Mouse (Mus musculus) forebrain, postnatal 0 days (tissue): ENCODE measurements around the gene Olfr209. TPM values are rescaled to one million over a fixed set of nuclear protein-coding genes. Genes with fewer than 3 reads are reported as not detected.

ENCODE experiments used
- ATAC-seq: fragments of 200-750 bp; cut with Nextera tagmentation; 2 replicates; pipeline ENCODE4 v1.8.0; 2017; ENCODE audit warnings: mild to moderate bottlenecking, moderate library complexity
- DNase-seq: peaks from one replicate; pipeline ENCODE4 v3.0.0-alpha.2; 2015
- H3K27ac ChIP-seq: fragments of 300-500 bp; sonication (generic); 2 replicates; pipeline ENCODE4 v1.5.1; 2014; ENCODE audit warnings: low read depth, mild to moderate bottlenecking, antibody characterized with exemption, low read length, moderate library complexity, mixed read lengths
- H3K27me3 ChIP-seq: fragments of 300-500 bp; sonication (generic); 2 replicates; pipeline ENCODE4 v1.6.1; 2014; ENCODE audit warnings: mild to moderate bottlenecking, low read length, mixed read lengths; ENCODE audit not compliant: insufficient read depth
- H3K36me3 ChIP-seq: fragments of 300-500 bp; sonication (generic); 2 replicates; pipeline ENCODE4 v1.6.1; 2014; ENCODE audit warnings: mild to moderate bottlenecking, moderate library complexity; ENCODE audit not compliant: insufficient read depth
- H3K4me1 ChIP-seq: fragments of 300-500 bp; sonication (generic); 2 replicates; pipeline ENCODE4 v1.6.1; 2014; ENCODE audit warnings: antibody characterized with exemption; ENCODE audit not compliant: insufficient read depth
- H3K4me2 ChIP-seq: fragments of 300-500 bp; sonication (generic); 2 replicates; pipeline ENCODE4 v1.6.1; 2014; ENCODE audit warnings: low read depth, mild to moderate bottlenecking, moderate library complexity
- H3K4me3 ChIP-seq: fragments of 300-500 bp; sonication (generic); 2 replicates; pipeline ENCODE4 v1.5.1; 2014; ENCODE audit warnings: low read depth, low read length, mixed read lengths
- H3K9ac ChIP-seq: fragments of 300-500 bp; sonication (generic); 2 replicates; pipeline ENCODE4 v1.6.1; 2014; ENCODE audit warnings: mild to moderate bottlenecking
- H3K9me3 ChIP-seq: fragments of 300-500 bp; sonication (generic); 2 replicates; pipeline ENCODE4 v1.6.1; 2016; ENCODE audit warnings: low read length
- CTCF ChIP-seq: sonication (generic); IDR thresholded peaks from 2 replicates; pipeline ENCODE4 v1.5.1; 2016; ENCODE audit warnings: antibody characterized with exemption, control low read depth, low read depth
- WGBS: fragments of 180-500 bp; shearing (Covaris S2); extraction: QIAGEN DNeasy Blood & Tissue Kit; methylation state at CpG from one replicate; pipeline ENCODE4 v1.1.7; 2014; 5-methylcytosine and 5-hydroxymethylcytosine counted together
- polyA plus RNA-seq: library from polyadenylated mRNA; unstranded; fragments of >200 nt; fragmentation: Nextera tagmentation; extraction: Ambion mirVana; gene quantifications from 2 replicates; pipeline ENCODE4 v1.2.1, GENCODE M21; 2015
- total RNA-seq: library from RNA; depleted of rRNA; stranded (reverse); fragments of >200 nt; gene quantifications from 2 replicates; pipeline ENCODE4 v1.2.3, GENCODE M21; 2014; rRNA removed

Olfr209 gene
- total RNA-seq (not detected in 2 replicates), polyA plus RNA-seq (not detected in 2 replicates)

- Histone ChIP-seq H3K4me1 (no peaks in the 10 kb centered on the region), H3K27me3 (no peaks in the 10 kb centered on the region), H3K9ac (no peak within 1 kb of the TSS), H3K36me3 (no peaks in the 10 kb centered on the region), H3K4me2 (no peak within 1 kb of the TSS), H3K9me3 (no peaks in the 10 kb centered on the region), H3K27ac (no peak within 1 kb of the TSS), H3K4me3 (no peak within 1 kb of the TSS)
- DNase-seq (no peak), ATAC-seq (no peak)
- TF ChIP-seq CTCF = no peak
- WGBS = 72% methylated on average over 2 of the region's 2 CpGs
Observed at GRCm38 (mm10) chr16:59363893-59364292, at the start of gene Olfr209. Gene Olfr209, minus strand, starts transcription at chr16:59363993.

GRCm38 (mm10) chr16:59413475-59413874 lies 49.7 kb upstream of the Olfr209 start:
- DNase-seq (peak; percentile 40), ATAC-seq (no peak)
- 51% methylated on average over 4 of the region's 4 CpGs for WGBS
- Histone ChIP-seq H3K9me3 (no peaks in the 10 kb centered on the region), H3K9ac (no peak overlapping the region), H3K4me3 (no peak overlapping the region), H3K4me2 (no peak overlapping the region), H3K27ac (no peak overlapping the region), H3K4me1 (no peaks in the 10 kb centered on the region), H3K27me3 (no peaks in the 10 kb centered on the region), H3K36me3 (no peaks in the 10 kb centered on the region)
- no peak for TF ChIP-seq CTCF

GRCm38 (mm10) chr16:59409800-59410199 lies 46.0 kb upstream of the Olfr209 start:
- no peaks in the 10 kb centered on the region for H3K9me3 ChIP-seq
- DNase-seq (no peak), ATAC-seq (no peak)
- no peak for TF ChIP-seq CTCF
- H3K27ac ChIP-seq = no peak overlapping the region
- H3K4me1 ChIP-seq = no peaks in the 10 kb centered on the region
- H3K36me3 ChIP-seq = no peaks in the 10 kb centered on the region
- no peaks in the 10 kb centered on the region for H3K27me3 ChIP-seq
- 55% methylated on average over 2 of the region's 2 CpGs for WGBS
- no peak overlapping the region for H3K4me3 ChIP-seq
- H3K9ac ChIP-seq = no peak overlapping the region
- no peak overlapping the region for H3K4me2 ChIP-seq

DNA sequence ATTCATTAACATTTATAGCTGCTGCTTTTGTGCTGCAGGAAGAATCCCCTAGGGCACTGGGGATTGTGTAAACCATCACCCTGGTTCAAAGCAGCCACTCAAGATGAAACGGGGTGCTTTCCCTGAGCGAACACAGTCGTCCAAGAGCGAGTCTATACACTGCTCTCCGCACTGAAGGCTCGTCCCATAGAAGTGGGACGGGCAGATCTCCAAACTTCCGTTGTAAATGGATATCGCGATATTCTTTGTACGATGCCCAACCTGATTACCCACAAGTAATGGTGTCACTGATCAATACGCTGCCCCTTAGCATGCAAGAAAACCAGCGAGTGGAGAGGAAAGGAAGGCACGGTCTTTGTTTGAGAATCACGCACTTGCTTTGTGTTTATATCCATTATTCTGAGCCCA lies 45.6 kb upstream of the Olfr209 start:
- no peak overlapping the region for H3K9ac ChIP-seq
- no peak overlapping the region for H3K27ac ChIP-seq
- 44% methylated on average over 15 of the region's 15 CpGs for WGBS
- no peak overlapping the region for H3K4me3 ChIP-seq
- DNase-seq (peak; percentile 22), ATAC-seq (0 out of 2 replicates have a peak, but pooled peaks have one; percentile 20)
- no peaks in the 10 kb centered on the region for H3K36me3 ChIP-seq
- H3K4me1 ChIP-seq = no peaks in the 10 kb centered on the region
- no peak overlapping the region for H3K4me2 ChIP-seq
- no peak for TF ChIP-seq CTCF
- H3K9me3 ChIP-seq = no peaks in the 10 kb centered on the region
- no peaks in the 10 kb centered on the region for H3K27me3 ChIP-seq

DNA sequence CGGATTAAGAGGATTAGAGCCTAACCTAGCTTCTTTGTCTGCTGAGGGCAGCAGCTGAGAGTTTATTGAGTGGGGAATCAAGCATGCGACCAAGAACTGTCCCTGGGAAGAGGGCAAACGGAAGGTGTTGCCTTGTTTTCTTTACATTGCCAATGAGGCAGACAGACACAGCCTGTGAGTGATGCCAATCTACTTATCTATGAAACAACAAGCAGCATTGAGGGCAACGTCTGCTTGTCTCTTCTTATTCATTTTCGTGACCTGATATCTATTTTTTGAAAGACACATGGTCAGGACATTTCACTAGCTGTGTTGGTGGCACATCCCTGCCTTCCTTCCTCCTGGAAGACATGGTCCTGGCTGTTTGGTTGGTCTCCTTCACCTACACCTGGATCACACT lies 43.2 kb upstream of the Olfr209 start, which contains the start of gene Gabrr3:
Gabrr3 (plus strand) TSS at position 301 of the 400 bp plus-strand sequence.
- H3K4me1 ChIP-seq = no peaks in the 10 kb centered on the region
- no peak within 1 kb of the TSS for H3K4me2 ChIP-seq
- ATAC-seq = no peak
- no peak for TF ChIP-seq CTCF
- no peaks in the 10 kb centered on the region for H3K36me3 ChIP-seq
- no peak within 1 kb of the TSS for H3K4me3 ChIP-seq
- no peak within 1 kb of the TSS for H3K9ac ChIP-seq
- no peaks in the 10 kb centered on the region for H3K27me3 ChIP-seq
- no peak within 1 kb of the TSS for H3K27ac ChIP-seq
- 47% methylated on average over 5 of the region's 5 CpGs for WGBS
- no peak for DNase-seq
- H3K9me3 ChIP-seq = no peaks in the 10 kb centered on the region

GRCm38 (mm10) chr16:59404798-59405197 lies 41.0 kb upstream of the Olfr209 start:
- Histone ChIP-seq H3K4me1 (no peaks in the 10 kb centered on the region), H3K9me3 (no peaks in the 10 kb centered on the region), H3K36me3 (no peaks in the 10 kb centered on the region), H3K9ac (no peak overlapping the region), H3K27me3 (no peaks in the 10 kb centered on the region), H3K4me3 (no peak overlapping the region), H3K27ac (no peak overlapping the region), H3K4me2 (no peak overlapping the region)
- 82% methylated on average over 9 of the region's 9 CpGs for WGBS
- no peak for DNase-seq
- no peak for ATAC-seq
- TF ChIP-seq CTCF = no peak

- no peak overlapping the region for H3K4me3 ChIP-seq
- no peaks in the 10 kb centered on the region for H3K36me3 ChIP-seq
- ATAC-seq (peak; percentile 92), DNase-seq (peak; percentile 82)
- no peaks in the 10 kb centered on the region for H3K27me3 ChIP-seq
- WGBS = 18% methylated on average over 4 of the region's 4 CpGs
- H3K4me2 ChIP-seq = no peak overlapping the region
- no peak overlapping the region for H3K27ac ChIP-seq
- no peaks in the 10 kb centered on the region for H3K9me3 ChIP-seq
- peak; percentile 88 for TF ChIP-seq CTCF
- H3K9ac ChIP-seq = no peak overlapping the region
- H3K4me1 ChIP-seq = no peaks in the 10 kb centered on the region
Observed at GRCm38 (mm10) chr16:59403684-59404083, 39.9 kb upstream of the Olfr209 start.
